Mouse (Mus musculus) T-helper 17 cell (primary cell): Measurements from ENCODE around the gene Upb1.
"Not testable (repeated sequence)": the region's sequence is repeated elsewhere in the genome, so short reads cannot be mapped to it uniquely, and the experiment has no call there.

ENCODE experiments used
- in situ Hi-C, 2 experiments: fragments of 300-600 bp; cut with MboI, MseI; formaldehyde crosslinking; loops; 1 replicate in 1 of 2; 2 replicates in 1 of 2; pipeline ENCODE4 v1.15.1; 2025; ENCODE audit warnings: high pct_unique_total_duplicates in 2 of 2

Upb1 gene

GRCm38 (mm10) chr10:75400958-75401357 lies at the start of gene Upb1:
Upb1 (plus strand) TSS chr10:75401115.
- in situ Hi-C loops, result no loop called here

- in situ Hi-C loops, result no loop called here
These were observed 48.4 kb upstream of the Upb1 start for GRCm38 (mm10) chr10:75352541-75352940.

GRCm38 (mm10) chr10:75353838-75354241 lies 47.1 kb upstream of the Upb1 start:
- in situ Hi-C loops, result not testable (repeated sequence)

GRCm38 (mm10) chr10:75355341-75355740 lies 45.6 kb upstream of the Upb1 start:
- in situ Hi-C loops, result no loop called here

GRCm38 (mm10) chr10:75364214-75364690 lies 36.7 kb upstream of the Upb1 start:
- in situ Hi-C loops, result not testable (repeated sequence)

- in situ Hi-C loops, result no loop called here
These were observed 36.1 kb upstream of the Upb1 start for GRCm38 (mm10) chr10:75364796-75365195.

GRCm38 (mm10) chr10:75365231-75365633 lies 35.7 kb upstream of the Upb1 start:
- in situ Hi-C loops, result no loop called here

GRCm38 (mm10) chr10:75373655-75374351 lies 27.1 kb upstream of the Upb1 start:
- in situ Hi-C loops, result loop anchor here (5.0 kb wide), 1 partner anchor 83 kb away; no protein-coding TSS in a partner anchor

GRCm38 (mm10) chr10:75378688-75379087 lies 22.2 kb upstream of the Upb1 start:
- in situ Hi-C loops, result no loop called here

- in situ Hi-C loops, result no loop called here
These were observed 10.8 kb upstream of the Upb1 start for GRCm38 (mm10) chr10:75390156-75390555.

GRCm38 (mm10) chr10:75390832-75391231 lies 10.1 kb upstream of the Upb1 start:
- in situ Hi-C loops, result no loop called here

GRCm38 (mm10) chr10:75394796-75395195 lies 6.1 kb upstream of the Upb1 start:
- in situ Hi-C loops, result no loop called here

GRCm38 (mm10) chr10:75396966-75397365 lies 3.9 kb upstream of the Upb1 start:
- in situ Hi-C loops, result no loop called here

- in situ Hi-C loops, result no loop called here
These were observed 5.0 kb downstream of the Upb1 start for GRCm38 (mm10) chr10:75405916-75406315.

- in situ Hi-C loops, result no loop called here
These were observed 5.8 kb downstream of the Upb1 start for GRCm38 (mm10) chr10:75406755-75407154.

- in situ Hi-C loops, result no loop called here
These were observed 6.8 kb downstream of the Upb1 start for GRCm38 (mm10) chr10:75407741-75408140.

GRCm38 (mm10) chr10:75411343-75412113 lies 10.6 kb downstream of the Upb1 start:
- in situ Hi-C loops, result loop anchor here in 1 of 2 experiments (5.0 kb wide), 1 partner anchor 66 kb away; no protein-coding TSS in a partner anchor

GRCm38 (mm10) chr10:75412114-75413103 lies 11.5 kb downstream of the Upb1 start:
- in situ Hi-C loops, result loop anchor here in 1 of 2 experiments (5.0 kb wide), 1 partner anchor 65 kb away; no protein-coding TSS in a partner anchor

GRCm38 (mm10) chr10:75414925-75415324 lies 14.0 kb downstream of the Upb1 start:
- in situ Hi-C loops, result loop anchor here in 1 of 2 experiments (5.0 kb wide), 1 partner anchor 62 kb away; no protein-coding TSS in a partner anchor

- in situ Hi-C loops, result no loop called here
These were observed 16.6 kb downstream of the Upb1 start for GRCm38 (mm10) chr10:75417363-75418042.

GRCm38 (mm10) chr10:75418747-75419146 lies 17.8 kb downstream of the Upb1 start:
- in situ Hi-C loops, result no loop called here
